8 mouse cellular contexts compared by ENCODE assay signal in the genomic region with DNA sequence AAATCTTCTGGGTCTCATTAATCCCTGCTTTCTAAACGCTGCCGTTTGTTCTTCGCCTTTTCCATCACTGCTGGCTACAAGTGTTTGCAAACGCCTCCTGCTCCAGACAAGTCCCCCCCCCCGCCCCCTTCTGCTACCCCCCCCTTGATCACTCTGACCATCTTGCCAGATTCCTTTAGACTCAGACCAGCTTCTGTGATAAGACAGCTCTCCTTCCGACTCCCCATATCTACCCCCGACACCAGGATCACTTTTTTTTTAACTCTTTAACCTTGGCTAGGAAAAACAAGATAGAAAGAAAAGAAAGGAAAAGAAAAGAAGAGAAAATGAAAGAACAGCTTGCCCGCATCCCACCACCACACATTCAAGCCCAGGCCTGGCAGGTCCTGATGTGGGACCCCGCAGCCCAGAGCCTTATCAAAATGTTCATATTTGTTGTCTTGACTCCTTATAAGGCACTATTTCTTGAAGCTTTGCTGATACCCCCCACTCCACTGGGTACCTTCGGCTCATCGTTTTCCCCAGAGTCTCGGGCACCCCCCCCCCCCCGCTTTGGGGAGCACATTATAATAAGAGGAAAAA. TPM values are rescaled to one million over a fixed set of nuclear protein-coding genes. Genes with fewer than 3 reads are reported as not detected.
DNase-seq lines count a peak whose midpoint lies in the region; ATAC-seq and TF ChIP-seq lines count a peak whose summit lies in the region.

No protein-coding gene starts in this region.

- peak overlapping the region; percentile 94 for H3K9ac ChIP-seq in lung, embryonic 14.5 days
- H3K9ac ChIP-seq in embryonic facial prominence, embryonic 12.5 days, result peak overlapping the region; percentile 88
- H3K9ac ChIP-seq in neural tube, embryonic 14.5 days (replicated peaks; ENCODE audit: low read depth, low read length), result peak overlapping the region; percentile 97

- H3K4me2 ChIP-seq in lung, embryonic 14.5 days, result peak overlapping the region; percentile 89
- peak overlapping the region; percentile 80 for H3K4me2 ChIP-seq in embryonic facial prominence, embryonic 12.5 days (replicated peaks)
- H3K4me2 ChIP-seq in neural tube, embryonic 14.5 days (ENCODE audit: low read depth, low read length), result peak overlapping the region; percentile 91

- ATAC-seq in lung, embryonic 14.5 days (ENCODE audit: insufficient read depth), result 0 out of 2 replicates have a peak, but pooled peaks have one; percentile 2
- ATAC-seq in embryonic facial prominence, embryonic 12.5 days (ENCODE audit: insufficient number of reproducible peaks, insufficient read depth, low FRiP score, low TSS enrichment), result 0 out of 2 replicates have a peak, but pooled peaks have one; percentile 28
- peak; percentile 39; the same call in 1 of the 2 replicates for ATAC-seq in neural tube, embryonic 14.5 days (ENCODE audit: low read depth)
- ATAC-seq in inflammation-experienced regulatory T-cells, adult 6 months, result no peak

- DNase-seq in lung, embryonic 14.5 days, result peak; percentile 29
- no peak for DNase-seq in lung, postnatal 4 days
- no peak for DNase-seq in limb, embryonic 10.5 days (ENCODE audit: low spot score)
- no peak for DNase-seq in thymus, postnatal 4 days
- no peak for DNase-seq in adrenal gland, adult 18-20 months (ENCODE audit: low spot score in 2 of 2)

- no peaks in the 10 kb centered on the region for H3K9me3 ChIP-seq in lung, embryonic 14.5 days (ENCODE audit: low read depth, low read length)
- H3K9me3 ChIP-seq in embryonic facial prominence, embryonic 12.5 days, result no peaks in the 10 kb centered on the region
- no peaks in the 10 kb centered on the region for H3K9me3 ChIP-seq in limb, embryonic 10.5 days (replicated peaks)
- no peaks in the 10 kb centered on the region for H3K9me3 ChIP-seq in neural tube, embryonic 14.5 days (ENCODE audit: control insufficient read depth, low read length)

- no peaks in the 10 kb centered on the region for H3K27me3 ChIP-seq in lung, embryonic 14.5 days (ENCODE audit: insufficient read depth, low read length)
- H3K27me3 ChIP-seq in embryonic facial prominence, embryonic 12.5 days, result peaks cover 18% of the 10 kb centered on the region
- peaks cover 40% of the 10 kb centered on the region for H3K27me3 ChIP-seq in limb, embryonic 10.5 days (ENCODE audit: low read depth, poor library complexity, severe bottlenecking)
- H3K27me3 ChIP-seq in neural tube, embryonic 14.5 days (ENCODE audit: control insufficient read depth, insufficient read depth, low read length), result no peaks in the 10 kb centered on the region

- TF ChIP-seq CTCF in lung, embryonic 14.5 days (IDR thresholded peaks at IDR 0.05; ENCODE audit: low read depth), result no peak

- H3K4me1 ChIP-seq in lung, embryonic 14.5 days (ENCODE audit: insufficient read depth), result peaks cover 20% of the 10 kb centered on the region
- H3K4me1 ChIP-seq in embryonic facial prominence, embryonic 12.5 days, result peaks cover 21% of the 10 kb centered on the region
- peaks cover 28% of the 10 kb centered on the region for H3K4me1 ChIP-seq in limb, embryonic 10.5 days
- peaks cover 12% of the 10 kb centered on the region; the same call in 1 of the 2 replicates for H3K4me1 ChIP-seq in neural tube, embryonic 14.5 days (ENCODE audit: control insufficient read depth, insufficient read depth, low read length)

- under 1% methylated on average over 13 of the region's 13 CpGs for WGBS in lung, embryonic 14.5 days
- WGBS in embryonic facial prominence, embryonic 12.5 days, result 5% methylated on average over 13 of the region's 13 CpGs
- 4% methylated on average over 13 of the region's 13 CpGs for WGBS in limb, embryonic 10.5 days
- WGBS in neural tube, embryonic 14.5 days, result 3% methylated on average over 13 of the region's 13 CpGs

- H3K27ac ChIP-seq in lung, embryonic 14.5 days (ENCODE audit: low read depth), result peak overlapping the region; percentile 85
- no peak overlapping the region for H3K27ac ChIP-seq in embryonic facial prominence, embryonic 12.5 days
- H3K27ac ChIP-seq in limb, embryonic 10.5 days, result peak overlapping the region; percentile 96
- peak overlapping the region; percentile 85 for H3K27ac ChIP-seq in neural tube, embryonic 14.5 days (ENCODE audit: low read depth, low read length)

- H3K36me3 ChIP-seq in lung, embryonic 14.5 days (ENCODE audit: insufficient read depth), result no peaks in the 10 kb centered on the region
- H3K36me3 ChIP-seq in embryonic facial prominence, embryonic 12.5 days, result no peaks in the 10 kb centered on the region
- no peaks in the 10 kb centered on the region for H3K36me3 ChIP-seq in limb, embryonic 10.5 days
- H3K36me3 ChIP-seq in neural tube, embryonic 14.5 days (ENCODE audit: control insufficient read depth, insufficient read depth, low read length), result no peaks in the 10 kb centered on the region

- peak overlapping the region; percentile 95 for H3K4me3 ChIP-seq in lung, embryonic 14.5 days (ENCODE audit: low read depth, low read length)
- H3K4me3 ChIP-seq in embryonic facial prominence, embryonic 12.5 days, result peak overlapping the region; percentile 86
- peak overlapping the region; percentile 83 for H3K4me3 ChIP-seq in limb, embryonic 10.5 days
- peak overlapping the region; percentile 98 for H3K4me3 ChIP-seq in neural tube, embryonic 14.5 days (ENCODE audit: low read depth, low read length)

RNA-seq across cellular contexts. Expression of a gene that starts 1.0 kb away (rescaled TPM):
- 26.6 and 27.9 TPM in 2 replicates for polyA plus RNA-seq in lung, embryonic 14.5 days (2014; fragmentation: Nextera tagmentation; extraction: Ambion mirVana)
- 22.7 TPM in 2 replicates for polyA plus RNA-seq in embryonic facial prominence, embryonic 12.5 days (2016; fragmentation: Nextera tagmentation; extraction: Ambion mirVana)
- 15.4 and 15.6 TPM in 2 replicates for polyA plus RNA-seq in limb, embryonic 10.5 days (2016; fragmentation: Nextera tagmentation; extraction: Ambion mirVana)
- 17.3 and 19.7 TPM in 2 replicates for polyA plus RNA-seq in neural tube, embryonic 14.5 days (2014; fragmentation: Nextera tagmentation; extraction: Ambion mirVana)
- 10 to 100 TPM; 25.2 to 40.4 (median 33.7) TPM for polyA plus RNA-seq in inflammation-experienced regulatory T-cells, adult 6 months (2017; shearing (Covaris generic))
- 10 to 100 TPM; 40.1 to 74.3 TPM for total RNA-seq in adrenal gland, adult 18-20 months (2021)

RNA-seq across cellular contexts. Expression of a gene that starts 9.6 kb away (rescaled TPM):
- polyA plus RNA-seq in lung, embryonic 14.5 days (2014; fragmentation: Nextera tagmentation; extraction: Ambion mirVana), result 5.4 and 5.8 TPM in 2 replicates
- polyA plus RNA-seq in embryonic facial prominence, embryonic 12.5 days (2016; fragmentation: Nextera tagmentation; extraction: Ambion mirVana), result 4.4 and 5.5 TPM in 2 replicates
- 2.1 and 2.7 TPM in 2 replicates for polyA plus RNA-seq in limb, embryonic 10.5 days (2016; fragmentation: Nextera tagmentation; extraction: Ambion mirVana)
- 1.3 and 1.8 TPM in 2 replicates for polyA plus RNA-seq in neural tube, embryonic 14.5 days (2014; fragmentation: Nextera tagmentation; extraction: Ambion mirVana)
- polyA plus RNA-seq in inflammation-experienced regulatory T-cells, adult 6 months (2017; shearing (Covaris generic)), result 10 to 100 TPM; 31.2 to 34.1 (median 31.3) TPM
- 10 to 100 TPM; 28.0 to 29.3 TPM for total RNA-seq in adrenal gland, adult 18-20 months (2021)
